Mouse (Mus musculus) lung, embryonic 14.5 days (tissue): ENCODE results near the gene Krt73. TPM values are rescaled to one million over a fixed set of nuclear protein-coding genes. Genes with fewer than 3 reads are reported as not detected.

Experiments used
- ATAC-seq: fragments of 200-750 bp; cut with Nextera tagmentation; 2 replicates; pipeline ENCODE4 v1.8.0; 2017; ENCODE audit warnings: mild to moderate bottlenecking, moderate TSS enrichment, moderate library complexity; ENCODE audit not compliant: insufficient read depth
- DNase-seq: peaks from one replicate; pipeline ENCODE4 v3.0.0-alpha.2; 2015
- H3K27ac ChIP-seq: fragments of 300-500 bp; sonication (generic); 2 replicates; pipeline ENCODE4 v1.5.1; 2014; ENCODE audit warnings: low read depth, mild to moderate bottlenecking, moderate library complexity
- H3K27me3 ChIP-seq: fragments of 300-500 bp; sonication (generic); 2 replicates; pipeline ENCODE4 v1.6.1; 2014; ENCODE audit warnings: low read length, control low read depth; ENCODE audit not compliant: insufficient read depth
- H3K36me3 ChIP-seq: fragments of 300-500 bp; sonication (generic); 2 replicates; pipeline ENCODE4 v1.6.1; 2014; ENCODE audit warnings: control low read depth; ENCODE audit not compliant: insufficient read depth
- H3K4me1 ChIP-seq: fragments of 300-500 bp; sonication (generic); 2 replicates; pipeline ENCODE4 v1.6.1; 2014; ENCODE audit warnings: antibody characterized with exemption, control low read depth; ENCODE audit not compliant: insufficient read depth
- H3K4me2 ChIP-seq: fragments of 300-500 bp; sonication (generic); 2 replicates; pipeline ENCODE4 v1.6.1; 2014; ENCODE audit warnings: mild to moderate bottlenecking
- H3K4me3 ChIP-seq: fragments of 300-500 bp; sonication (generic); 2 replicates; pipeline ENCODE4 v1.5.1; 2014; ENCODE audit warnings: low read depth, low read length
- H3K9ac ChIP-seq: fragments of 300-500 bp; sonication (generic); 2 replicates; pipeline ENCODE4 v1.6.1; 2014
- H3K9me3 ChIP-seq: fragments of 300-500 bp; sonication (generic); 2 replicates; pipeline ENCODE4 v1.6.1; 2016; ENCODE audit warnings: low read depth, low read length, control low read depth
- CTCF ChIP-seq: IDR thresholded peaks from 2 replicates; pipeline ENCODE4 v1.5.1; 2016; ENCODE audit warnings: antibody characterized with exemption, low read depth
- WGBS: fragments of 180-500 bp; shearing (Covaris S2); extraction: QIAGEN DNeasy Blood & Tissue Kit; methylation state at CpG from one replicate; pipeline ENCODE4 v1.1.7; 2014; 5-methylcytosine and 5-hydroxymethylcytosine counted together
- polyA plus RNA-seq: library from polyadenylated mRNA; unstranded; fragments of >200 nt; fragmentation: Nextera tagmentation; extraction: Ambion mirVana; gene quantifications from 2 replicates; pipeline ENCODE4 v1.2.1, GENCODE M21; 2014

The Krt73 gene
- polyA plus RNA-seq, 1 experiment from 2014 or later = not detected

GRCm38 (mm10) chr15:101821786-101822185 lies 19.6 kb upstream of the Krt73 start:
- H3K9me3 ChIP-seq = no peaks in the 10 kb centered on the region
- H3K36me3 ChIP-seq = no peaks in the 10 kb centered on the region
- no peak overlapping the region for H3K4me3 ChIP-seq
- WGBS = 15% methylated on average over 3 of the region's 3 CpGs
- no peak for DNase-seq
- no peaks in the 10 kb centered on the region for H3K4me1 ChIP-seq
- TF ChIP-seq CTCF = no peak
- H3K4me2 ChIP-seq = no peak overlapping the region
- H3K27me3 ChIP-seq = no peaks in the 10 kb centered on the region
- H3K9ac ChIP-seq = no peak overlapping the region
- ATAC-seq = no peak
- no peak overlapping the region for H3K27ac ChIP-seq

GRCm38 (mm10) chr15:101817875-101818274 lies 15.7 kb upstream of the Krt73 start, which contains the start of gene Krt2:
Krt2 (minus strand) TSS chr15:101818169.
- no peak for ATAC-seq
- Histone ChIP-seq H3K9me3 (no peaks in the 10 kb centered on the region), H3K4me1 (no peaks in the 10 kb centered on the region), H3K4me2 (no peak within 1 kb of the TSS), H3K9ac (no peak within 1 kb of the TSS), H3K36me3 (no peaks in the 10 kb centered on the region), H3K27me3 (no peaks in the 10 kb centered on the region), H3K27ac (no peak within 1 kb of the TSS), H3K4me3 (no peak within 1 kb of the TSS)
- TF ChIP-seq CTCF = no peak
- no peak for DNase-seq
- WGBS = 67% methylated on average over 16 of the region's 16 CpGs

- Histone ChIP-seq H3K9ac (no peak overlapping the region), H3K27me3 (no peaks in the 10 kb centered on the region), H3K36me3 (no peaks in the 10 kb centered on the region), H3K4me2 (no peak overlapping the region), H3K4me1 (no peaks in the 10 kb centered on the region), H3K4me3 (no peak overlapping the region), H3K27ac (no peak overlapping the region), H3K9me3 (no peaks in the 10 kb centered on the region)
- no peak for ATAC-seq
- WGBS = 74% methylated on average over 11 of the region's 11 CpGs
- DNase-seq = no peak
- TF ChIP-seq CTCF = no peak
Observed at GRCm38 (mm10) chr15:101803052-101803822, 1.1 kb upstream of the Krt73 start.

GRCm38 (mm10) chr15:101790867-101791266 lies 11.3 kb downstream of the Krt73 start:
- Histone ChIP-seq H3K27me3 (no peaks in the 10 kb centered on the region), H3K27ac (no peak overlapping the region), H3K36me3 (no peaks in the 10 kb centered on the region), H3K4me1 (no peaks in the 10 kb centered on the region), H3K4me3 (no peak overlapping the region), H3K4me2 (no peak overlapping the region), H3K9ac (no peak overlapping the region), H3K9me3 (no peaks in the 10 kb centered on the region)
- ATAC-seq (no peak), DNase-seq (no peak)
- 23% methylated on average over 3 of the region's 3 CpGs for WGBS
- no peak for TF ChIP-seq CTCF

- no peaks in the 10 kb centered on the region for H3K27me3 ChIP-seq
- no peak for ATAC-seq
- no peak within 1 kb of the TSS for H3K9ac ChIP-seq
- no peak within 1 kb of the TSS for H3K4me3 ChIP-seq
- 87% methylated on average over 18 of the region's 18 CpGs for WGBS
- H3K9me3 ChIP-seq = no peaks in the 10 kb centered on the region
- H3K27ac ChIP-seq = no peak within 1 kb of the TSS
- no peak within 1 kb of the TSS for H3K4me2 ChIP-seq
- H3K4me1 ChIP-seq = no peaks in the 10 kb centered on the region
- H3K36me3 ChIP-seq = no peaks in the 10 kb centered on the region
- no peak for TF ChIP-seq CTCF
- DNase-seq = no peak
Observed at GRCm38 (mm10) chr15:101786360-101786759, 15.8 kb downstream of the Krt73 start, which contains the start of gene Krt72. Krt72 (minus strand) TSS chr15:101786460.

GRCm38 (mm10) chr15:101773420-101773819 lies 28.7 kb downstream of the Krt73 start:
- Histone ChIP-seq H3K4me2 (no peak overlapping the region), H3K9me3 (no peaks in the 10 kb centered on the region), H3K27me3 (no peaks in the 10 kb centered on the region), H3K9ac (no peak overlapping the region), H3K4me1 (no peaks in the 10 kb centered on the region), H3K4me3 (no peak overlapping the region), H3K27ac (no peak overlapping the region), H3K36me3 (no peaks in the 10 kb centered on the region)
- ATAC-seq = peak; percentile 23; the same call in 1 of the 2 replicates
- no peak for TF ChIP-seq CTCF
- peak; percentile 5 for DNase-seq
- whole genome bisulfite sequencing = 42% methylated on average over 10 of the region's 10 CpGs

- Histone ChIP-seq H3K4me3 (no peak overlapping the region), H3K9ac (no peak overlapping the region), H3K27me3 (no peaks in the 10 kb centered on the region), H3K4me1 (no peaks in the 10 kb centered on the region), H3K9me3 (no peaks in the 10 kb centered on the region), H3K36me3 (no peaks in the 10 kb centered on the region), H3K4me2 (no peak overlapping the region), H3K27ac (no peak overlapping the region)
- WGBS = 5% methylated on average over 5 of the region's 5 CpGs
- peak; percentile 75 for ATAC-seq
- DNase-seq = peak; percentile 95
- peak; percentile 94 for TF ChIP-seq CTCF
Observed at GRCm38 (mm10) chr15:101772711-101773081, 29.4 kb downstream of the Krt73 start.
